Mouse (Mus musculus) adrenal gland, postnatal 36 days (tissue): ENCODE results near the gene Sorcs3. TPM values are rescaled to one million over a fixed set of nuclear protein-coding genes. Genes with fewer than 3 reads are reported as not detected.

ENCODE experiments used
- DNase-seq, 2 experiments: peaks; one replicate each; pipeline ENCODE4 v3.0.0; 2021; ENCODE audit warnings: mixed read lengths in 1 of 2
- total RNA-seq, 2 experiments: library from RNA; stranded (reverse); gene quantifications; 2 replicates each; pipeline ENCODE4 v1.2.3; 2021

Gene Sorcs3
- total RNA-seq, 2 experiments from 2014 or later = not detected

DNA sequence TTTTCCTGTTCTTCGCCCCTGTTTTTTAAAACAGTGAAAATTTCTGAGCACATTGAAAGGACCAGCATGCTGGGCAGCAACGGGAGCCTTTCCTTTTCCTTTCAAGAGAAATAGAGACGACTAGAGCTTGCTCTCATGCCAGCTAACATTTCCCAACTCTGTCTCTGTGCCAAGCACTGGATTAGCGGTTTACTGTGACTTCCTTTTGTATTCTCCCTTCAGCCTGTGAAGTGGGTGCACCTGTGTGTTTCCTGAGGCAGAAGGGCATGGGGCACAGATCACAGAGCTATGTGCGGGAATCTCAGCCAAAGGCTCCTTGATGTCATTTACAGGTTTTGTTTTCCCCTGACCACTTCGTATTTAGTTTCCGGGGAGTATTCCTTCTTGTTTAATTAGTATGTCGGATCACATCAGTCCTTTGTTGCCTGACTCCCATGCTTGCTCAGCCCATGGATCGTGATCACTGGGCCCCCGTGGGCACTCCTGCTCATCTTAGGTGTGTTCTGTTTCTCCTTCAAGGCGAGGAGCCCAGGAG, 172.2 kb downstream of the Sorcs3 start:
- DNase-seq = peak in 1 of 2 experiments; percentile 7

DNA sequence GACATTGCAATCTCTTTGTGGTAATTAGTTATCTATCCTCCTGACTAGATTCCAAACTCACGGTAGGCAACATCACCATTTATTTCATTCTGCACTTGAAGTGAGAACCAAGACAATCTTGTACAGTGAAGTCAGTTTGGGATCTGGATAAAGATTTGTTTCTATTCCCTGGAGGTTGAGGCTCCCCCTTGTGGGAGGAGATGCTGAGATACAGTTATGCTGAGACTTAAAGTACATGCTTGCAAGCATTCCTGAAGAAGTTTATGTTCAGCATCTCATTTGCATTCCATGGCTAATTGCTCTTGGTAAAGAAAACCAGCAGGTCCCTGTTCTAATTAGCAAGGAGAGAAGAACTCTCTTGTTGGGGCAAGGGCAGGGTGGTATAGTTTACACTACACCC, 185.7 kb downstream of the Sorcs3 start:
- peak in 1 of 2 experiments; percentile 2 for DNase-seq

DNA sequence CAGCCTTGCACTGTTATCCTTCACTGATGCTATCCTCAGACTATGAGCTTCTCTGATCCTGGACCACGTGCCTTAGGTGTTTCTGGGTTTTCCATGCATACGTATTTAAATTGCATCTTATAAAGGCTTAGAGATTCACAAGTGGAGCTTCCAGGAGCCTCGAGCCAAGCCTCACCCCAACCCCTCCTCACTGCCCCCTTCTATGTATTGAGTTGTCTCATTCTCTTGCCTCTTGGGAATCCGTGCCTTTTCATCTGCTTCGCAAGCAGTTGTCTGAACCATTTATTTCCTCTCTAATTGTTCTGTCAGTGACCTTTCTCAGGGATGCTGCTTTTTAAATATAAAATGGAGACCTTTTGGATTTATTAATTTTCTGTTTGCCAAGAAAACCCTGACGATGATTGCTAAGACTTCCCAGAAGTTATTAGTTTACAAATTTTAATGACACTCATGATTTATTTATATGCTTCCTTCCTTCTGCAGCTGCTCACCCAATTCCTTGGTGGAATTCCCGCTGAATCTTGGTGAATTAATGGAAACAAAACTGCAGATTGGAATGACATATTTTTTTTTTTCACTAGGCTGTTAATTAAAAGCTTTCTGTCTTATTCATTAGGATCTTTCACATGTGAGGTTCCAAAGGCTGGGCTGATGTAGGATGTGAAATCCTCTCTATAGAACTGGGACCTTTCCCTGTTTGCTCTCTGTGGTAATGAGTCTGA, 199.1 kb downstream of the Sorcs3 start:
- DNase-seq = no peak

DNA sequence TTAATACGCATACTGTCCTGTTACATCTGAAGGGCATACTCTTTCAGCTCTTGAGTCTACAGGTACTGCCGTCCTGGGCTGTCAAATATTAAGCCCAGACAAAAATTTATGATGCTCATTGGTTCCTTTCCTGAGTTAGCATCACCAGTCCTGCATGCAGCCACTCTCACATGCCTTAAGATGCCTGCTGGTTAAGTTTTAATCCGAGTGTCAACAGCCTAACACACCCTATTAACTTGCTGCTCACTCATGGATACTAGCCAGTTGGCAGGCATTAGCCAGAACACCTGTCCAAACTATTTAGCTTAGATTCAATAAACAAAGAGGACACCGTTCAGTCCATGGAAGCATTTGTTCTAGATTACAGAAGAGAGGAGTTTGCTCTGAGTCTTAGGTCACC, 202.4 kb downstream of the Sorcs3 start:
- DNase-seq = no peak

DNA sequence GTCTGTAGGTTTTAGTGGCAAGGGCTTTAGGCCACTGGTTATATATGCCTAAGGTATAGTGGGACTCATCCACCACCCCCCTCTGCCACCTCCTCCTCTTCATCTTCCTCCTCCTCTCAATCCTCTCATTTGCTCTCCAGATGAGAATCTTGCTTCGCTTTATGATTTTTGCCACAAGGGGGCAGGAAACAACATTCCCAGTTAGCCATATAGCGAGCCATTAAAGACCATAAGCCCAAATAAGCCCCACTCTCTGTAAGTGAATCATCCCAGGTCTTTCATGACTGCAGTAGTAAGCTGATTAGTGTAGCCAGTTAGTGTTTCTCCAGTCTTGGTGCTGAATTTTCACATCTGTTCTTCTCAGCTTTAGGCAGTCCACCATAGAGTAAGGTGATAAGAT, 205.5 kb downstream of the Sorcs3 start:
- DNase-seq = no peak

DNA sequence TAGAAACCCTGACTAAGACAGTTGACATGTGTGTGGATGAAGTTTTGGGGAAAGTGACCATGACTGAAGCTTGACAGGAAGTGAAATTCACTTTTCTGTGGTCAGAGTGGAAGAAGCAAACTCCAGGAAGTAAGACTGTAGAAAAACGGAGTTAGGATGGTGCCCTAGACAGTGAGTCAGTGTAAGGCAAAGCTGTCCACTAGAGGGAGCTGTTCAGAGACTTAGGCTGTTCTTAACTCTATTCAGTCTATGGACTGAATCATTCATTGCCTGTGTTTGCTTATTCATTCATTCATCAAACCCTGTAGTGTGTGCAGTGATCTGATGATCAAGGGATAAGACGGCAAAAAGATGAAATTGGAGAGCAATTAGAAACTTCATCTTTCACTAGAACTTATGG, 208.0 kb downstream of the Sorcs3 start:
- DNase-seq = peak; percentile 5 to 24

DNA sequence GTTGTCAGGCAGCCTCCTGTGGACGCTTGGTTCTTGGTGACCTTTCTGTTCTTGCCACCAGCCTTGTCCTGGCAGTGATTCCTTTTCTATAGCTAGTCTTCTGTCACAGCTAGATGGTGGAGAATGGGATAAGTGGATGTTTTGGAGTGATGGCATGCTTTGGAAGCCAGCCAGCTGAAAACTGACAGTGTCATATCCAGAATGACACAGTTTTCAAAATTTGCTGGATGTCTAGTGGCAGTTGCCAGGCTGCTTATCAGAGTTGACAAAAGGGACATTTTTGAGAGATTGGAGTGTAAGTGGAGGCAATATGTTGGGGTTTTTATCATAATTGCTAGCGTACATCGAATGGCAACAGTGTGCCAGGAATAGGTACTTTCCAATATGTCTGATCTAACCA, 212.5 kb downstream of the Sorcs3 start:
- DNase-seq = no peak

DNA sequence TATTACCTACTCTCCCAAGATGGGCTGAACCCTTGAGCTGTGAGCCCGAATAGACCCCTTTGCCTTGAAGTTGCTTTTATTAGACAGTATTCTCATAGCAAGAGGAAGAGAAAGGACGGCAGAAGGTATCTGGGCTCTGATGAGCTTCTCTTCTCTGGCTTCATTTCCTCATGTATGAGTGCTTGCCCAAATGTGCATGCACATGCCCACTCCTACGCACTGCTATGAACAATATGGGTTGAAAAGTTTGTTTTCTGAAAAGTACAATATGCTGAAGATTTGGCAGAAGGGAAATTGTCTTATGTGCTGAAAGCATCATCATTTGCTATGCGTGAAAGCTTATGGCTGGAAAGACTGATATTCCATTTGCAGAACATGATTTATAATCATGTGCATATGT, 223.4 kb downstream of the Sorcs3 start:
- DNase-seq = no peak

DNA sequence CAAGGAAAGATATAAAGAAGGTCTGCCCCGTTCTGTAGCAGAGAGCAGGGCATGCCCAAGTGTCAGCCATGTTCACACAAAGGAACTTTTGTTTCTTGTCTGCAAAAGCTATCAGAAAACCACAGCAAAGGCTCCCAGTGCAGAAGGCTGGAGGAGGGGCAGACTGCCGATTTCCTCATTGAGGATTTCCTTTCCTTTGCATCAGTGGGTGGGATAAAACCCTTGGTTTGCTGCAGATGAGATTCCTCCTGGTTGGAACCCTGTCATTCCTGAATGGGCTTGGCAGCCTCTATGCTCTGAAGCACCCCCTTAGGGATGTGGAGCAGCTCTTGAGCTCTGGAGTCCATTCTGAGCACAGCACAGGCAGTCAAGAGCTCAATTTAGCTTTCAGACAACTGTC, 223.9 kb downstream of the Sorcs3 start:
- DNase-seq = no peak

DNA sequence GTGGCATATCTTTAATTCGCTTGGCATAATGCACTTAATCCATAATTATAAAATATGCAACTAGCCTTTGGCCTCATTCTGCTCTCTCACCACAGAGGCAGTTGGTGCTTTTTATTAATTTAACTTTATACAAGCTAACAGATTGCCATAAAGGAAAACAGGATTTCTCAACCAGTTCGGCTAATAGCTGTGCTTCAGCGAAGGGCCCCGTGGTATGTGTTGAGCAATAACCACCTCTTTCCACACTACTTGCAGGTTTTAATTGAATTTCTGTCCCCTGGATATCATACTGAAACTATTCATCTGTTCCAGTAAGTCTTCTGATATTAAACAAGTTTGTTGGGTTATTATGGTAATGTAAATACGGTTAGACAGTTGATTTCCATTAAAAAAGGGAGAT, 224.5 kb downstream of the Sorcs3 start:
- DNase-seq = no peak

DNA sequence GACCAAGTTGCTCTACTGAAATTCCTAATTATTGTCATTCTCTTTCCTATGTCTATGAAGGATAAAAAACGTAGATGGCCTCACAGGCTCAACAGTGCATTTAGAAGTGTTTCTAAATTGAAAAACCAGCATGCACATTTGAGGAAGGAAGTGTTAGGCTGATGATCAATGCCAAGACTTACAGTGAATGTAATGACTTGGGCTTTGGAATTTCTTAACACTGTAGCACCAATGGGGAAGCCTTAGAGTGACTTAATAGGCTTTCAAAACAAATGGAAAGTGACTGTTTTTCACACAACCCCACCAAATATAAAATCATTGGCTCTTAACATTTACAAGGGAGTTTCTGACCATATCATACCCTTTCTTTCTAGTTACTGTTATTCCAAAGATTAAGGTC, 232.6 kb downstream of the Sorcs3 start:
- DNase-seq = no peak

DNA sequence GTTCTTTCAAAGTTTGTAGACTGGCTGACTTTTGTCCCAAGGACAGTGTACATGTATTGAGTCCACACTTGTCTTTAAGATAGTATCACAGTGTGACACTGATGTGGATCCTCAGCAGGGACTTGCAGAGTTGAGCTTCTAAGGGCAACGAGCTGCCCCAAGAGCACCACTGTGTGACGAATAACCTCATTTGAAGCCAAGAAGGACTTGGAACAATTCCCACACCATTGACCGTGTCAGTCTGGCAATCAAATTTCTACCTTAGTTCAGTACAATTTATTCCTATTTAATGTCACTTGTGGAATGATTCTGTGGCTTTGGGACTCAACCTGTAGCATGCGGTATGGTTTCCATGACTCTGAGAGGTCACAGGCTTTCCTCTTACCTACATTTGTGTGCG, 255.3 kb downstream of the Sorcs3 start:
- peak in 1 of 2 experiments; percentile 3 for DNase-seq

DNA sequence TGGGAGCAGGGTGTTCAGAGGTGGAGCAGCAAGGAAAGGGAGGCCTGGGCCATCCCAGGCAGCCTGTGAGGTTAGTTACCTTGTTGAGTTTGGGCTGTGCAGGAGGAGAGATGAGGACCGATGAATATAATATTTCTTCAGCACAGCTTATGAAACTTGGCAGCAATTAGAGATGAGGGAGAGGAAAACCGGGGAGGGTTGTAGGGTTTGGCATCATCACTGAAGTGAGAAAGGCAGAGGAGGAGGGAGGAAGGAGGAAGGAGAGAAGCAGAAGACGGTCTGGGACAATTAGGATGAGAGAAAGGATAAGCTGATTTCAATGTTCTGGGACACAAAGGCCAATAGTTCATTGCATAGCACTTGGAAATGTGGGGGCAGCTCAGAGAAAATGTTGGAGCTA, 256.6 kb downstream of the Sorcs3 start:
- DNase-seq = no peak

DNA sequence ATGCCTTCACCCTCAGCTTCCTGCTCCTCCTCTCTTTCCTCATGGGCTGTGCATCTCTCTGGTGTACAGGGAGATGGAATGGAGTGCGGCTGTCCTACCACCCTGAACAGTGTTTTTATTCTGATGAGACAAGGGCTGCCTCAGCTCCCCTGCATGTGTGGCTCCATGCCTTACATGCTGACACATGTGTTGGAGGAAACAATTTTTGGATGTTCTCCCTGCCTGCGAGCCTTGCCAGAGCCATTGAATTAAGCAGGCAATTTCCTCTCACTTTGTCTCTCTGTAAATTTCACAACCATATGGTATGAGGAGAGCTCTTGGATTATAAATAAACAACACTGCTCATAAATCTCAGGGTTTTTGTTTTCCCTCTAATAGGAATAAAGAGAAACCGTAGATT, 257.7 kb downstream of the Sorcs3 start:
- DNase-seq = no peak

DNA sequence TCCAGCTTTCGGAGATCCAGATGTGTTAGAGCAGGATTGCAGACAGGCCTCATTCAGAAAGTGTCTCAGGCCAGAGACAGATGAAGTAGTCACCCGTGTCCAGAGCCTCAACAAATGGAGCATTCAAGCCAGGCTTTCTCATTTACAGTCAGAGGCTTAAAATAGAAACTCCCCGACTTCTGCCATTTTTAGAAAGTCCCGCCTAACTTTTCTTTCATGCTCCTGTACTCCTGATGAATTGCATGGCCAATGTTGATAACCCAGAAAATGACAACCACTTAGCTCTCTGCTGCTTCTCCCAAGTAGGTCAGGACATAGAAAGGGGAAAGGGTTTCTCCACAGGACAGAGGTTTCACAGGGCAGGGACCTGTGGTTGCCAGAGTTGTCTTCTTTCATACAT, 261.6 kb downstream of the Sorcs3 start:
- no peak for DNase-seq

DNA sequence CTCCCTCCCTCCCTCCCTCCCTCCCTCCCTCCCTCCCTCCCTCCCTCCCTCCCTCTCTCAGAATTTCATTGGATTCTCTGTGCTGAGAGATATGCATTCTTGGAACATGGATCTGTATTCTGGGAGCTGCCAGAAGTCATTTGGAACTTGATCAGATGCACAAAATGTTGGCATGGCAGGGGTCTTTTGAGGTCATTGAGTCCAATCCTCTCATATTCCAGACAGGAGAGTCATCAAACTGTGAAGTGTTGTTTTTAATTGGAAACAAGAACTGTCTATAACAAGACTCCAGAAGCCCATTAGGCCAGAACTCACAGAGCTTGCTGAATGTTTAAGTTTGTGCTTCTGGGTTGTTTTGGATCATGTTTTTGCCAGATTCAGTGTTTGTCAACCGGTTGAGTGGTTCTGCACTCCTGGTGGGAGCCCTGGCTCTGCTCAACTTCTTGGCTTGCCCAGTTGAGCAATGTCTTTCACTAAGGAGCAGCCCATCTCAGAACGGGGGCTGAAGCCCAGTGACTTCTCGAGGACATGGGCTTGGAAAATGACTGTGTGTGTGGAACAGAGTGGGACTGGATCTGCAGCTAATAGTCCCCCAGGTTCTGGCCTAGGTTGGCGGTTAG, 264.1 kb downstream of the Sorcs3 start:
- no peak for DNase-seq

DNA sequence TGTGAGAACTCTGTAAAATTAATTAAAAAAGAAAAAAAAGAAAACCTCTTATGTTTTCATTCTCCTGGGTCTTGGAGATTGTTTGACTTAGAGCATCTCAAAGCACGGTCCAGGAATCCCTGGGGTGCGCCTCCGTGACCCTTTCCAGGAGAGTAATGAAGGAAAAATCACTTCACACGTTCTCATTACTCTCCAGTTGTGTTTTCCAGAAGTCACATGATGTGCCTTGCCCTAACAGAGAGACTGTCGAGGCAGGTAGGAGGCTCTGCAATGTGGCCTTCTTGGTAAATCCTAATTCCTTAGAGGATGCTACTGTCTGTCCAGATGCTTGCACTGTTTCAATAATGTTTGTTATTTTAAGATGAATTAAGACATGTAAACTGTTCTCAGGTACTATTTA, 266.1 kb downstream of the Sorcs3 start:
- no peak for DNase-seq

DNA sequence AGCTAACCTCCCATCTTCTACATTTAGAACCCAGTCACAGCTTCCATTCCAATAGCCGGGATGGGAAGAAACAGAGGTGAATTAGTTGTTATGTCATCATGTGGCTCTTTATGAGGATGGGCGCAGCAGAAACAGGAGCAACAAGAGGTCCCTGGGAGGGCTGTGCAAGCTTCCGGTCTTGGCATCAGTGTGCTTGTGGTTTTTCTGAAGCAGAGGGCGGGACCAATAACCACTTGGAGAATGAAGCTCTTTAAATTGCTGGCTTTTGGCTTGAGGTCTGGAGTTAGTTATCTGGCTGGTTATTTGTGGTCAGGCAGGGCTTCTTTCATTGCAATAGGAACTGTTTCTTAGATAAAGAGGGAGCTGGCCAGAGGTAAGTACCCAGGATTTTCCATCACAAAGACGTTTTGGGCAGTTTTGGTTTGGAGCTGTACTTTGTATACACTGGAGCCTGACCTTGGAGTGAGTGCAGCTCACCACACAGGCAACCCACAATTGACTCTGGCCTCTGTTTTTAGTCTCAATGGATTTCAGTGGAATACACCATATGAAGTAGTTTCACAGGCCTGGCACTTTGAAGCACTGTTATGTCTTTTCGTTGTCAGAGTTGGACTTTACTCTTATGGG, 270.1 kb downstream of the Sorcs3 start:
- DNase-seq = no peak

DNA sequence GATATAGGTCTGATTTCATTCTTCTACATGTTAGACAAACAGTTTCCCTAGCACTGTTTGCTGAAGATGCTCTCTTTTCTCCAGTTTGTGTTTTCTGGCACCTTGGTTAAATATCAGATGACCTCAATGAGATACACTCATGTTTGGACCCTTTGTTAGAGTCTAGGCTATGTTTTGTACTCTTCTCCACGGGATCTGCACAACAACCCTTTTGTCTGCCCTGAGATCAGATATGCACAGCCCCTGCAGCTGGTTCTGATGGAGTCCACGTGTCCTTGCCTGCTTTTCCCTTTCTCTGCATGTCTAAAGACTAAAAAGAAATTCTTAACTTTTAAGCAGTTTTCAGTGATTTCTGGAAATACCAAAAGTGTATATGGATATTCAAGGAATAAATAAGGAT, 273.0 kb downstream of the Sorcs3 start:
- DNase-seq = no peak

DNA sequence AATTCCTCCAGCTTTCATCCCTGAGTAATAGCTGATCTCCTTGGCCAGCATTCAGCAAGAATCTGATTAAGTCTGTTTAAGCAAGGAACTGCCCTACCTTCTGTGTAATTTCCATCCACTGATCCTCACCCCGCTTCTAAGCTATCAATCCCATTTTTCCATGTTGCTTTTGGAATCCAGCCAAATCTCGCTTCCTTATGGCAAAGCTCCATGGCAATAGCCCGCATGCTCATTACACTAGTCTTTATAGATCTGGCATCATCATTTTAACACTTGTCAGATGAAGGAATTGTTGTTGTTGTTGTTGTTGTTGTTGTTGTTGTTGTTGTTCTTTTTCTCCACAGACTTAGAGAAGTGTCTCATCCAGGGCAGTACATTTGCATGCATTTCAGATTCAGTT, 277.1 kb downstream of the Sorcs3 start:
- DNase-seq = no peak

DNA sequence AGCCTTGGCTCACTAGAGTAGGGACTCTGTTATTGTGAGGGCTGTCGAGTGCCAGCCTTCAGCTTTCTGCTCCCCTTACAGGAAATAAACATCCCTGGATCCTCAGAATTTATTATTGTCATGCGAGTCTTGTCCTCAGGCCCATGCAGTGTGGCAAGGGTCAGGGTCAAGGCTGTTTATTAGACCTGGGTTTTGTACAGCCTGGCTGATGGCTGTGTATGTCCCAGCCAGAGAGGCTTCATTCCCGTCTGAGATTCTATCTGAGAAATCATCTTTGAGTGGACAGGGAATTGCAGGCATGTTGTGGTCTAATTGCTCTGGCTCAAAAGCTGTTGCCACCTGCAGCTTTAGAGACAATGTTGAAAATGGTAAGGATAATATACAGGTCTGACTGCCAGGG, 285.3 kb downstream of the Sorcs3 start:
- no peak for DNase-seq

DNA sequence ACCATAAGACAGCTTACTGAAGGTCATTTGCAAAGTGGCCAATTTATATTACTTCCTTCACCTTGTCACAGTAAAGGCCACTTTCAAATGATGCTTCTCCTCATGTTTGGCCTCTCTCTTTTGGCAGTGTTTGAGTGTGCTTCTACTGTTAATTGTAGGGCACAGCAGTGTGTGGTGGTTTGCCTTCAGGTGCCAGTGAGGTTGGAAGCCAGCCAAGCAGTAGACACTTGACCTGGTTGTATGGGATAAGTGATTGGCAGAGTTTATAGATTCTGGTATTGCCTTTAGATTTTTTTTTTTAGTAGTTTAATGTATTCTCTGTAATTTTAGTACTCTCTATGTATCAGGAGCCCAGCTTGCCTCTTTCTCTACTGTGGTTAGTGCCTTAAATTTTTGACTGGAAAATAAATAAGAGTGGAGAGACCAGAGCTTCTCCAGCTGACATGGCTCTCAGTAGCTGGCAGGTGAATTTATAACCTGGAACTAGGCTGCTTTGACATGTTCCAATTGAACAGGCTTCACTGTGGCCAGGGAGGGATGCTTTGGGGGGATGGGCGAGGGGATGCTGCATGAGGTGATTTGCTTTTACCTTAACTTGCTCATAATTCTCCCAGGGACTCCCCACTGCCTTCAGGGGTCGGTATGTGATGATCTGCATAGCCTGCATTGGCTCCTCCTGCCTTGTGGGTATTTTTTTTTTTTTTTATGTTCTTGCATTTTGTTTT, 298.2 kb downstream of the Sorcs3 start:
- DNase-seq = no peak

DNA sequence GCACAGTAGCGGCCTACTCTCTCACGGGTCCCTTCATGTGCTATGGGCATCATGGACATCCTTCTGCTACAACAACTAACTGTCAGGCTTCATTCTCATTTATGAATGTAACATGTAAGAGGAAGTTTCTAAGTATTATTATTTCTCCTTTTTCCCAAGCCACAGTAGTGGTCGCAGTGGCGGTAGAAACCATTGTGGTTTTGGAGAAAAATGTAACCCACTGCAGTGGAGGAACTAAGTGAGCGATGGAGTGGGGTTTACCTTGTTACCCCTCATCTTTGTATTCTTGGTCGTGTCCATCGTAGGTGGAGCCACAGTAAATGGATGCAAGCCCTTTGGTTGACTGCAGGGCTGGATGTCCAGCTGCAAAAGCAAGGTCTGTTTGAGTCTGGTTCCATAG, 318.0 kb downstream of the Sorcs3 start:
- no peak for DNase-seq
